Mouse (Mus musculus): ENCODE measurements around the gene Btbd9. TPM values are rescaled to one million over a fixed set of nuclear protein-coding genes. Genes with fewer than 3 reads are reported as not detected.

Btbd9 gene
- polyA plus RNA-seq, 1 experiment: 21.7 TPM

- Histone ChIP-seq H3K27ac (ENCODE audit: insufficient read depth, low read length) (no peak overlapping the region), H3K27me3 (ENCODE audit: control insufficient read depth, insufficient read depth, low read length) (no peaks in the 10 kb centered on the region), H3K4me1 (ENCODE audit: control insufficient read depth, insufficient read depth, insufficient read length) (no peaks in the 10 kb centered on the region), H3K36me3 (ENCODE audit: control insufficient read depth, insufficient read depth, low read length) (no peaks in the 10 kb centered on the region), H3K4me3 (ENCODE audit: extremely low read depth, insufficient read depth, insufficient read length) (no peak overlapping the region)
- WGBS: 79% methylated on average over 2 of the region's 2 CpGs
- no peak for TF ChIP-seq POLR2A (IDR thresholded peaks at IDR 0.05; ENCODE audit: low read depth, low read length)
- no peak for TF ChIP-seq CTCF (IDR thresholded peaks at IDR 0.05; ENCODE audit: extremely low read depth, insufficient read depth, insufficient read length, insufficient replicate concordance)
- DNase-seq (ENCODE audit: low read depth in 1 of 2, low spot score in 2 of 2): no peak
Observed at GRCm38 (mm10) chr17:30583258-30584001, 7.1 kb upstream of the Btbd9 start.

- 89% methylated on average over 3 of the region's 3 CpGs for WGBS
- H3K4me1 ChIP-seq (ENCODE audit: control insufficient read depth, insufficient read depth, insufficient read length): no peaks in the 10 kb centered on the region
- H3K4me3 ChIP-seq (ENCODE audit: extremely low read depth, insufficient read depth, insufficient read length): no peak overlapping the region
- no peaks in the 10 kb centered on the region for H3K27me3 ChIP-seq (ENCODE audit: control insufficient read depth, insufficient read depth, low read length)
- H3K27ac ChIP-seq (ENCODE audit: insufficient read depth, low read length): no peak overlapping the region
- TF ChIP-seq CTCF (IDR thresholded peaks at IDR 0.05; ENCODE audit: extremely low read depth, insufficient read depth, insufficient read length, insufficient replicate concordance) (no peak), POLR2A (IDR thresholded peaks at IDR 0.05; ENCODE audit: low read depth, low read length) (no peak)
- H3K36me3 ChIP-seq (ENCODE audit: control insufficient read depth, insufficient read depth, low read length): no peaks in the 10 kb centered on the region
- no peak for DNase-seq (ENCODE audit: low read depth in 1 of 2, low spot score in 2 of 2)
Observed at GRCm38 (mm10) chr17:30582313-30582712, 6.0 kb upstream of the Btbd9 start.

- Histone ChIP-seq H3K27ac (ENCODE audit: insufficient read depth, low read length) (no peak overlapping the region), H3K4me3 (ENCODE audit: extremely low read depth, insufficient read depth, insufficient read length) (no peak overlapping the region)
- WGBS: 89% methylated on average over 6 of the region's 6 CpGs
Observed at GRCm38 (mm10) chr17:30581201-30581600, 4.9 kb upstream of the Btbd9 start.

GRCm38 (mm10) chr17:30580781-30581180 lies 4.5 kb upstream of the Btbd9 start:
- H3K27ac ChIP-seq (ENCODE audit: insufficient read depth, low read length): no peak overlapping the region
- 78% methylated on average over 1 of the region's 1 CpGs for WGBS
- no peak overlapping the region for H3K4me3 ChIP-seq (ENCODE audit: extremely low read depth, insufficient read depth, insufficient read length)
- no peaks in the 10 kb centered on the region for H3K27me3 ChIP-seq (ENCODE audit: control insufficient read depth, insufficient read depth, low read length)
- no peaks in the 10 kb centered on the region for H3K36me3 ChIP-seq (ENCODE audit: control insufficient read depth, insufficient read depth, low read length)
- TF ChIP-seq CTCF (IDR thresholded peaks at IDR 0.05; ENCODE audit: extremely low read depth, insufficient read depth, insufficient read length, insufficient replicate concordance): no peak
- no peak for TF ChIP-seq POLR2A (IDR thresholded peaks at IDR 0.05; ENCODE audit: low read depth, low read length)
- DNase-seq (ENCODE audit: low read depth in 1 of 2, low spot score in 2 of 2): no peak
- H3K4me1 ChIP-seq (ENCODE audit: control insufficient read depth, insufficient read depth, insufficient read length): peaks cover 5% of the 10 kb centered on the region; the same call in 1 of the 2 replicates

More at GRCm38 (mm10) chr17:30581201-30581600, 4.9 kb upstream of the Btbd9 start:
- no peak for DNase-seq (ENCODE audit: low read depth in 1 of 2, low spot score in 2 of 2)
- H3K36me3 ChIP-seq (ENCODE audit: control insufficient read depth, insufficient read depth, low read length): no peaks in the 10 kb centered on the region
- H3K4me1 ChIP-seq (ENCODE audit: control insufficient read depth, insufficient read depth, insufficient read length): peaks cover 5% of the 10 kb centered on the region; the same call in 1 of the 2 replicates
- no peaks in the 10 kb centered on the region for H3K27me3 ChIP-seq (ENCODE audit: control insufficient read depth, insufficient read depth, low read length)
- TF ChIP-seq CTCF (IDR thresholded peaks at IDR 0.05; ENCODE audit: extremely low read depth, insufficient read depth, insufficient read length, insufficient replicate concordance) (no peak), POLR2A (IDR thresholded peaks at IDR 0.05; ENCODE audit: low read depth, low read length) (no peak)

GRCm38 (mm10) chr17:30576946-30577345 lies 658 bp upstream of the Btbd9 start:
- 56% methylated on average over 12 of the region's 12 CpGs for WGBS
- DNase-seq (ENCODE audit: low read depth in 1 of 2, low spot score in 2 of 2): no peak
- peaks cover 5% of the 10 kb centered on the region; the same call in 1 of the 2 replicates for H3K4me1 ChIP-seq (ENCODE audit: control insufficient read depth, insufficient read depth, insufficient read length)
- H3K4me3 ChIP-seq (ENCODE audit: extremely low read depth, insufficient read depth, insufficient read length): peak overlapping the region; percentile 73
- no peaks in the 10 kb centered on the region for H3K36me3 ChIP-seq (ENCODE audit: control insufficient read depth, insufficient read depth, low read length)
- no peak overlapping the region for H3K27ac ChIP-seq (ENCODE audit: insufficient read depth, low read length)
- H3K27me3 ChIP-seq (ENCODE audit: control insufficient read depth, insufficient read depth, low read length): no peaks in the 10 kb centered on the region
- TF ChIP-seq CTCF (IDR thresholded peaks at IDR 0.05; ENCODE audit: extremely low read depth, insufficient read depth, insufficient read length, insufficient replicate concordance): no peak
- TF ChIP-seq POLR2A (IDR thresholded peaks at IDR 0.05; ENCODE audit: low read depth, low read length): no peak

- 2% methylated on average over 35 of the region's 35 CpGs for WGBS
- peaks cover 5% of the 10 kb centered on the region; the same call in 1 of the 2 replicates for H3K4me1 ChIP-seq (ENCODE audit: control insufficient read depth, insufficient read depth, insufficient read length)
- no peaks in the 10 kb centered on the region for H3K36me3 ChIP-seq (ENCODE audit: control insufficient read depth, insufficient read depth, low read length)
- peak overlapping the region; percentile 73 for H3K4me3 ChIP-seq (ENCODE audit: extremely low read depth, insufficient read depth, insufficient read length)
- H3K27ac ChIP-seq (ENCODE audit: insufficient read depth, low read length): 0 out of 2 replicates have a peak overlapping the region, but pooled peaks have one; percentile 59
- peak; percentile 11 to 35 for DNase-seq (ENCODE audit: low read depth in 1 of 2, low spot score in 2 of 2)
- no peaks in the 10 kb centered on the region for H3K27me3 ChIP-seq (ENCODE audit: control insufficient read depth, insufficient read depth, low read length)
- TF ChIP-seq POLR2A (IDR thresholded peaks at IDR 0.05; ENCODE audit: low read depth, low read length) (no peak), CTCF (IDR thresholded peaks at IDR 0.05; ENCODE audit: extremely low read depth, insufficient read depth, insufficient read length, insufficient replicate concordance) (no peak)
Observed at GRCm38 (mm10) chr17:30575121-30575904, 975 bp downstream of the Btbd9 start.
